Mouse (Mus musculus) ES-Bruce4 (cell line): ENCODE results near the gene Adamtsl1.

Experiments
- CTCF ChIP-seq: IDR thresholded peaks from one replicate; pipeline ENCODE4 v1.8.1; 2011; ENCODE audit warnings: low read depth, low read length
- EP300 ChIP-seq: IDR thresholded peaks from 2 replicates; pipeline ENCODE4 v1.6.1; 2011; ENCODE audit warnings: low read depth, low read length; ENCODE audit not compliant: insufficient read depth
- POLR2A ChIP-seq: IDR thresholded peaks from one replicate; pipeline ENCODE4 v1.8.1; 2011; ENCODE audit warnings: low read length; ENCODE audit not compliant: insufficient read depth

GRCm38 (mm10) chr4:86087508-86087907 is 573.5 kb downstream of the Adamtsl1 start:
- TF ChIP-seq POLR2A = no peak
- no peak for TF ChIP-seq CTCF
- no peak for TF ChIP-seq EP300
